Mouse (Mus musculus): ENCODE data around the gene Sema6d. TPM values are rescaled to one million over a fixed set of nuclear protein-coding genes. Genes with fewer than 3 reads are reported as not detected.

Sema6d gene
- total and polyA plus RNA-seq, 3 experiments, result 13.8 to 16.4 (median 14.0) TPM

DNA sequence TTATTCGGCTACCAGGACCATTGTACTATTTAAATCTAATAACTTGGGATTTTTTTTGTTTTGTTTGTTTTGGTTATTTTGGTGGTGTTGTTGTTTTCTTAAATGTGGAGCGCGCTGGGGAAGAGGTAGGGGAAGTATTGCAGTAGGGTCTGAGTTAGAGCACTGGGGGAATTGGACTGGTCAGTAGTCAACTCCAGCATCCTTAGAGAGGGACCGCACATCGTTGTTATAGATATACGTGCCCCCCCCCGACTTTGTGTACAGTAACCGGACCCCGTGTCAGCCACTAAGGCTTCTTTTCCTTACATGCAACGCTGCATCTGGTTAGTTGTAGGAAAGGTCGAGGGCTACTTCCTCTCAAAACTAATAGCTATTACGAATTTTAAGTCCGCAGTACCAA is 521.5 kb downstream of the Sema6d start:
- peaks cover 17% of the 10 kb centered on the region for H3K4me1 ChIP-seq (ENCODE audit: control insufficient read depth, insufficient read depth, low read length)

DNA sequence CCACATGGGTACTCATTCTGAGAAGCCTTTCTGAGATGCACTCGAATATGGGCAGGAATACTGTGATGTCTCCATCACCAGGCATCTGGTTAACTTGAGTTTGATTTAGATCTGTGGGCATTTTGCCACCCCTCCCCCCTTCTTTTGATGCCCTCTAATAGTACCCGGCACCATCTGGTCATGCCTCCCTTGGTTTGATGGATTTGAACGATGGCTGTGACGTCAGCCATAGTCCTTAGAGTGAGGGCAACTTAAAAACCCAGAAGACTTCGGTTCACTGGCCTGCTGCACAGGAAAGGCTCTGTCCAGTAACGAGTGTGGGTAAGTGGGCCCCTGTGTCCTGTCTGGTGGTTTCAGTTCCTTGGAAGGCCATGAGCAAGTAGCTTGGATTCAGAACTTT is 522.5 kb downstream of the Sema6d start:
- intact Hi-C loops (cut with DNase I), result loop anchor here (5.0 kb wide), 1 partner anchor 160 kb away; no protein-coding TSS in a partner anchor
- peaks cover 25% of the 10 kb centered on the region for H3K36me3 ChIP-seq (ENCODE audit: control insufficient read depth, insufficient read depth, low read length)
- TF ChIP-seq CTCF (IDR thresholded peaks at IDR 0.05) (no peak), EP300 (IDR thresholded peaks at IDR 0.05; ENCODE audit: insufficient read depth, low read depth, low read length) (no peak), POLR2A (IDR thresholded peaks at IDR 0.05; ENCODE audit: insufficient read depth, low read depth, low read length) (no peak)
- H3K27ac ChIP-seq, result peak overlapping the region; percentile 96
- DNase-seq, result peak in 1 of 2 experiments; percentile 53
- H3K27me3 ChIP-seq (ENCODE audit: control insufficient read depth, insufficient read depth, low read length), result no peaks in the 10 kb centered on the region
- peak overlapping the region; percentile 79 for H3K4me3 ChIP-seq
- peaks cover 3% of the 10 kb centered on the region; the same call in 1 of the 2 replicates for H3K79me2 ChIP-seq (replicated peaks; ENCODE audit: control insufficient read depth, insufficient read depth, low read length)
- 5% methylated on average over 6 of the region's 6 CpGs for whole genome bisulfite sequencing
- H3K9ac ChIP-seq (ENCODE audit: low read depth, low read length), result peak overlapping the region; percentile 58
- H3K4me1 ChIP-seq (ENCODE audit: control insufficient read depth, insufficient read depth, low read length), result peaks cover 24% of the 10 kb centered on the region

More for the DNA sequence above, 521.5 kb downstream of the Sema6d start:
- Histone ChIP-seq H3K4me3 (peak overlapping the region; percentile 79), H3K9ac (ENCODE audit: low read depth, low read length) (peak overlapping the region; percentile 82), H3K27ac (peak overlapping the region; percentile 96), H3K79me2 (replicated peaks; ENCODE audit: control insufficient read depth, insufficient read depth, low read length) (peaks cover 3% of the 10 kb centered on the region; the same call in 1 of the 2 replicates), H3K27me3 (ENCODE audit: control insufficient read depth, insufficient read depth, low read length) (no peaks in the 10 kb centered on the region), H3K36me3 (ENCODE audit: control insufficient read depth, insufficient read depth, low read length) (peaks cover 20% of the 10 kb centered on the region)
- no peak for DNase-seq
- 3% methylated on average over 13 of the region's 13 CpGs for WGBS
- TF ChIP-seq EP300 (IDR thresholded peaks at IDR 0.05; ENCODE audit: insufficient read depth, low read depth, low read length) (no peak), POLR2A (IDR thresholded peaks at IDR 0.05; ENCODE audit: insufficient read depth, low read depth, low read length) (no peak), CTCF (IDR thresholded peaks at IDR 0.05) (no peak)
- intact Hi-C loops (cut with DNase I), result loop anchor here (2.0 to 5.0 kb wide), 3 partner anchors 40 to 248 kb away; no protein-coding TSS in a partner anchor

DNA sequence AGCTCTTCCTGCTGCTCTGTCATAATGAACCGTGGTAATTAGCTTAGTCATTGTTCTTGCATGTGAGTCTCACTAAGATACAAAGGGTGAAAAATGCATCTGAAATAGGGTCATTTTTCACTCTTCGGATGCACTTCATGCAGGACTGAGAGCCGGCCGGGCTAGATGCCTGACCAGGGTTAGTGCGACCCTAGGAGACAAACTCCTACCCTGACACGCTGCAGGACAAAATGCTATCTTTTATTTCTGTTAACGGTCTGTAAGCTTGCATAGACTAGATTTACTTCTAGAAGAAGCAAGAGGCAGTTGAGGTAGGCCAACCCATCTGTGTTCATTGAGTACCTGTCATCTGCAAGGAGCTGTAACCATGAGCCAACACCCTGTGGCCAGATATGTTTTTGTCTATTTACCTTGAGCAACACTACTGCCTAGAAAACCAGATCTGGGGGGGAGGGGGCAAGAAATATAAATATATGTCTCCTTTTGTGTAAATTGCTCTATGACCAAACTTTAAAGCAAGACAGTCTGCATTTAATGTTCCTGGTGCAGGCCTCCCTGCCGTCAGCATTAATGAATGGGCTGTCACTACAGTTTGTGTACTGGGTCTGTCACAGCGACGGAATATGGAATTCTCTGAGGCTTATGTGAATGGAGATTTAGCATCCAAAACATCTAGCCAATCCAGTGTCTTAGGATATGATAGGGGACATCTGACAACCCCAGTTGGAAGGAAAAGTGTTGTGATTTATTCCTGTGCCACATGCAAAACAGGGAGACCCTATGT is 523.1 kb downstream of the Sema6d start:
- H3K4me1 ChIP-seq (ENCODE audit: control insufficient read depth, insufficient read depth, low read length), result peaks cover 26% of the 10 kb centered on the region
- H3K27ac ChIP-seq, result peak overlapping the region; percentile 96
- no peaks in the 10 kb centered on the region for H3K27me3 ChIP-seq (ENCODE audit: control insufficient read depth, insufficient read depth, low read length)
- TF ChIP-seq CTCF (IDR thresholded peaks at IDR 0.05), result no peak
- no peak for TF ChIP-seq POLR2A (IDR thresholded peaks at IDR 0.05; ENCODE audit: insufficient read depth, low read depth, low read length)
- TF ChIP-seq EP300 (IDR thresholded peaks at IDR 0.05; ENCODE audit: insufficient read depth, low read depth, low read length), result no peak
- intact Hi-C loops (cut with DNase I), result loop anchor here (5.0 kb wide), 1 partner anchor 159 kb away; no protein-coding TSS in a partner anchor
- peaks cover 3% of the 10 kb centered on the region; the same call in 1 of the 2 replicates for H3K79me2 ChIP-seq (replicated peaks; ENCODE audit: control insufficient read depth, insufficient read depth, low read length)
- WGBS, result 28% methylated on average over 10 of the region's 10 CpGs
- H3K36me3 ChIP-seq (ENCODE audit: control insufficient read depth, insufficient read depth, low read length), result peaks cover 29% of the 10 kb centered on the region
- H3K9ac ChIP-seq (ENCODE audit: low read depth, low read length), result peak overlapping the region; percentile 58
- peak overlapping the region; percentile 79 for H3K4me3 ChIP-seq
- DNase-seq, result no peak

GRCm38 (mm10) chr2:124613671-124614210 is 524.0 kb downstream of the Sema6d start:
- Histone ChIP-seq H3K79me2 (replicated peaks; ENCODE audit: control insufficient read depth, insufficient read depth, low read length) (peaks cover 3% of the 10 kb centered on the region; the same call in 1 of the 2 replicates), H3K27me3 (ENCODE audit: control insufficient read depth, insufficient read depth, low read length) (no peaks in the 10 kb centered on the region), H3K9ac (ENCODE audit: low read depth, low read length) (0 out of 2 replicates have a peak overlapping the region, but pooled peaks have one; percentile 27), H3K27ac (peak overlapping the region; percentile 96), H3K4me1 (ENCODE audit: control insufficient read depth, insufficient read depth, low read length) (peaks cover 32% of the 10 kb centered on the region), H3K4me3 (peak overlapping the region; percentile 8; the same call in 1 of the 2 replicates), H3K36me3 (ENCODE audit: control insufficient read depth, insufficient read depth, low read length) (peaks cover 29% of the 10 kb centered on the region)
- intact Hi-C loops (cut with DNase I), result loop anchor here (5.0 kb wide), 1 partner anchor 159 kb away; no protein-coding TSS in a partner anchor
- WGBS, result 35% methylated on average over 3 of the region's 3 CpGs
- no peak for DNase-seq
- no peak for TF ChIP-seq POLR2A (IDR thresholded peaks at IDR 0.05; ENCODE audit: insufficient read depth, low read depth, low read length)

GRCm38 (mm10) chr2:124616746-124617145 is 527.0 kb downstream of the Sema6d start:
- WGBS, result 14% methylated on average over 4 of the region's 4 CpGs
- Histone ChIP-seq H3K27ac (peak overlapping the region; percentile 82), H3K4me3 (0 out of 2 replicates have a peak overlapping the region, but pooled peaks have one; percentile 13), H3K79me2 (replicated peaks; ENCODE audit: control insufficient read depth, insufficient read depth, low read length) (peaks cover 3% of the 10 kb centered on the region; the same call in 1 of the 2 replicates), H3K27me3 (ENCODE audit: control insufficient read depth, insufficient read depth, low read length) (no peaks in the 10 kb centered on the region), H3K4me1 (ENCODE audit: control insufficient read depth, insufficient read depth, low read length) (peaks cover 37% of the 10 kb centered on the region), H3K36me3 (ENCODE audit: control insufficient read depth, insufficient read depth, low read length) (peaks cover 34% of the 10 kb centered on the region), H3K9ac (ENCODE audit: low read depth, low read length) (no peak overlapping the region)
- intact Hi-C loops (cut with DNase I), result no loop called here
- no peak for DNase-seq
- TF ChIP-seq EP300 (IDR thresholded peaks at IDR 0.05; ENCODE audit: insufficient read depth, low read depth, low read length) (no peak), CTCF (IDR thresholded peaks at IDR 0.05) (peak; percentile 39), POLR2A (IDR thresholded peaks at IDR 0.05; ENCODE audit: insufficient read depth, low read depth, low read length) (peak; percentile 52; the same call in 1 of the 2 replicates)
